Comparison of ENCODE assay signal across 8 mouse cellular contexts in genomic region chr10:24621572-24621971, GRCm38 (mm10). TPM values are rescaled to one million over a fixed set of nuclear protein-coding genes. Genes with fewer than 3 reads are reported as not detected.
A peak's percentile ranks its signal among the peaks of the same experiment; 100 is the strongest.
DNase-seq lines count a peak whose midpoint lies in the region; ATAC-seq and TF ChIP-seq lines count a peak whose summit lies in the region.

No protein-coding gene starts in this region.

- H3K27me3 ChIP-seq in neural tube, embryonic 15.5 days (replicated peaks) = no peaks in the 10 kb centered on the region
- no peaks in the 10 kb centered on the region for H3K27me3 ChIP-seq in heart, postnatal 0 days (ENCODE audit: control insufficient read depth, insufficient read depth, low read length)

- no peak overlapping the region for H3K4me2 ChIP-seq in neural tube, embryonic 15.5 days
- H3K4me2 ChIP-seq in heart, postnatal 0 days (ENCODE audit: low read depth, low read length) = no peak overlapping the region

- H3K9me3 ChIP-seq in neural tube, embryonic 15.5 days (replicated peaks) = no peaks in the 10 kb centered on the region
- no peaks in the 10 kb centered on the region for H3K9me3 ChIP-seq in heart, postnatal 0 days (replicated peaks; ENCODE audit: control insufficient read depth, low read length)

- no peak overlapping the region for H3K4me3 ChIP-seq in neural tube, embryonic 15.5 days (replicated peaks)
- no peak overlapping the region for H3K4me3 ChIP-seq in heart, postnatal 0 days (ENCODE audit: low read depth, low read length)

- no peak for ATAC-seq in neural tube, embryonic 15.5 days (ENCODE audit: low FRiP score)
- no peak; the same call in 1 of the 2 replicates for ATAC-seq in heart, postnatal 0 days (ENCODE audit: insufficient read depth, low read depth)

- 42% methylated on average over 9 of the region's 9 CpGs for WGBS in neural tube, embryonic 15.5 days
- WGBS in heart, postnatal 0 days = 14% methylated on average over 9 of the region's 9 CpGs

- no peak overlapping the region for H3K9ac ChIP-seq in neural tube, embryonic 15.5 days (replicated peaks)
- no peak overlapping the region for H3K9ac ChIP-seq in heart, postnatal 0 days (replicated peaks; ENCODE audit: low read depth, low read length)

- TF ChIP-seq EP300 in heart, postnatal 0 days (IDR thresholded peaks at IDR 0.05; ENCODE audit: low read depth) = no peak

- DNase-seq in cerebellum, adult 9-10 months = peak; percentile 6
- DNase-seq in cerebellum, adult 8-10 months = no peak
- DNase-seq in neural tube, embryonic 10.5 days (ENCODE audit: extremely low spot score, low spot score) = peak; percentile 68
- peak; percentile 56 to 70 for DNase-seq in cerebellum, postnatal 10 days
- DNase-seq in heart, postnatal 0 days (ENCODE audit: low spot score) = peak; percentile 31
- DNase-seq in lung, adult 18-20 months = peak; percentile 44 to 50
- peak; percentile 17 for DNase-seq in right cerebral cortex, postnatal 25 days

- H3K27ac ChIP-seq in neural tube, embryonic 15.5 days (replicated peaks) = no peak overlapping the region
- no peak overlapping the region for H3K27ac ChIP-seq in heart, postnatal 0 days (ENCODE audit: low read depth)

- H3K4me1 ChIP-seq in neural tube, embryonic 15.5 days = no peaks in the 10 kb centered on the region
- H3K4me1 ChIP-seq in heart, postnatal 0 days (ENCODE audit: control insufficient read depth, insufficient read depth) = no peaks in the 10 kb centered on the region

- no peaks in the 10 kb centered on the region for H3K36me3 ChIP-seq in neural tube, embryonic 15.5 days
- H3K36me3 ChIP-seq in heart, postnatal 0 days (replicated peaks; ENCODE audit: control insufficient read depth, insufficient read depth, low read length) = no peaks in the 10 kb centered on the region

- peak; percentile 85 for TF ChIP-seq CTCF in heart, postnatal 0 days (IDR thresholded peaks at IDR 0.05; ENCODE audit: low read depth)

RNA-seq across cellular contexts. Expression of gene Ccn2, which starts 26.3 kb away (rescaled TPM):
- 2.5 and 4.9 TPM in 2 replicates for polyA plus RNA-seq in neural tube, embryonic 15.5 days (2015; fragmentation: Nextera tagmentation; extraction: Ambion mirVana)
- 265 and 376 TPM in 2 replicates for total RNA-seq in heart, postnatal 0 days (2014; rRNA removed; ENCODE audit: low replicate concordance)
- 15.3 and 24.4 TPM in 2 replicates for polyA plus RNA-seq in heart, postnatal 0 days (2015; fragmentation: Nextera tagmentation; extraction: Ambion mirVana)
